Mouse (Mus musculus): ENCODE results near the gene Dgkz. TPM values are rescaled to one million over a fixed set of nuclear protein-coding genes. Genes with fewer than 3 reads are reported as not detected.

Dgkz gene
- polyA plus RNA-seq (2016; fragmentation: Nextera tagmentation; extraction: Ambion mirVana) = 30.9 and 31.9 TPM in 2 replicates

DNA sequence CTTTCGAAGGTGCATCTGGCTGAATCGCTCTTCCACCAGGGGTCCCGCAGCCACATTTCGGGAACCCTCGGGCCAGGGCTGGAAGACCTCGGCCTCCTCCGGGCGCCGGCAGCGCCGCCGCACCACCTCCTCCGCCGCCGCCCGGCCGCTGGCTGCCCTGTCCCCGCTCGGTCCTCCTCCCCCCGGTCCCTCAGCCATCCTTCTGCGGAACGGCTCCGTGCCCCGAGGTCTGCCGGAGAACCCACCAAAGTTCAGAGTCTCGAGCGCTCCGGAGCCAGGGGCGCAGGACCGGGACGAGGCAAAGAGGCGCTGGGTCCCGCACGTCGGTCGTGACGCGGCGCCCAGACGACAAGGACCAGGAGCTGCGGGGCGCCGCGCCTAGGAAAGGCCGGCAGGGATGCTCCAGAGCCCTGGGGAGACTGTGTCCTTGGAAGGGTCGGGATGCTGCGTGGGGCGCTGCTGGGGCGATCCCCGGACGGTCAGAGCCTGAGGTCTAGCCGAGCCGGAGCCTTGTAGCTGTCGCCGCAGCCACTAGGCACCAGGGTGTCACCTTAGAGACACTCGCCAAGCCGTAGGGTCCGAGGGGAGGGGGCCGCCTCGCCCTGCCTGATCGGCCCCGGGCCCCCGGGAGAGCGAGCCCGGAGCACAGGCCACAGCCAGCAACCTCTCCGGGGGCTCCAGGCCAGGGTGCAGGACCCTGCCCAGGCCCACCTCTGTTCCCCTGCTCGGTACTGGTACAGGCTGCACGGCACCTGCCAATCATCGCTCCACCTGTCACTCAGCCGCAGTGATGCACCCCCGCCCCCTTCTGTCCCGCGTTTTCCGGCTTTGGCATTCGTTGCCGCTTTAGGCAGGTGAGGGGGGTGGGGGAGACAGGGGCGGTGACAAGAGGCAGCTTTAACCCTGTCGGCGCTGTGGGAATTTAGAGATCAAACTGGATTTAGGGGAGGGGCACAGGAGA is at the start of gene Dgkz:
Gene Dgkz (minus strand): TSS at position 284 of the 961 bp plus-strand sequence.
- no peak within 1 kb of the TSS for H3K27ac ChIP-seq
- peak within 1 kb of the TSS; percentile 62 for H3K4me2 ChIP-seq (replicated peaks)
- H3K9me3 ChIP-seq (replicated peaks) = no peaks in the 10 kb centered on the region
- peak within 1 kb of the TSS; percentile 32 for H3K9ac ChIP-seq
- 1% methylated on average over 75 of the region's 79 CpGs for WGBS
- H3K27me3 ChIP-seq = peaks cover 77% of the 10 kb centered on the region
- peaks cover 47% of the 10 kb centered on the region for H3K4me1 ChIP-seq
- peak within 1 kb of the TSS; percentile 38 for H3K4me3 ChIP-seq
- ATAC-seq (ENCODE audit: low FRiP score) = peak; percentile 20; the same call in 1 of the 2 replicates
- no peaks in the 10 kb centered on the region for H3K36me3 ChIP-seq

DNA sequence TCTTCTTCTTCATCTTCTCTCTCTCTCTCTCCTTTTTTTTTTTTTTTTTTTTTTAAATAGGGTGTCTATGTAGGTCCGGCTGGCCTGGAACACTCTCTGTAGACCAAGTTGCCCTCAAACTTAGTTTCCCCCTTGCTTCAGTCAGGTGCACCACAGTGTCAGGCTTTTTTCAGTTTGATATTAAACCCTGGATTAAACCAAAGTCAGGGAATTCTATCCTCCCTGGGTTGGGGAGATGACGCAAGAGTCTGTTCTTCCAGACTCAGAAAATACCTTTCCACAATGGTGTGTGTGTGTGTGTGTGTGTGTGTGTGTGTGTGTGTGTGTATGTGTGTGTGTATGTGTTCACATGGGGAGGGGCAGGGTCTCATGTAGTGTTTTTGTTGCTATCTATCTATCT is 49.5 kb upstream of the Dgkz start:
- no peak for ATAC-seq (ENCODE audit: low FRiP score)
- no peak overlapping the region for H3K4me3 ChIP-seq
- H3K9me3 ChIP-seq (replicated peaks) = no peaks in the 10 kb centered on the region
- no peak overlapping the region for H3K9ac ChIP-seq
- no peak overlapping the region for H3K4me2 ChIP-seq (replicated peaks)
- 91% methylated on average over 2 of the region's 2 CpGs for WGBS
- no peaks in the 10 kb centered on the region for H3K36me3 ChIP-seq
- H3K4me1 ChIP-seq = peaks cover 6% of the 10 kb centered on the region; the same call in 1 of the 2 replicates
- no peak overlapping the region for H3K27ac ChIP-seq
- peaks cover 45% of the 10 kb centered on the region for H3K27me3 ChIP-seq

DNA sequence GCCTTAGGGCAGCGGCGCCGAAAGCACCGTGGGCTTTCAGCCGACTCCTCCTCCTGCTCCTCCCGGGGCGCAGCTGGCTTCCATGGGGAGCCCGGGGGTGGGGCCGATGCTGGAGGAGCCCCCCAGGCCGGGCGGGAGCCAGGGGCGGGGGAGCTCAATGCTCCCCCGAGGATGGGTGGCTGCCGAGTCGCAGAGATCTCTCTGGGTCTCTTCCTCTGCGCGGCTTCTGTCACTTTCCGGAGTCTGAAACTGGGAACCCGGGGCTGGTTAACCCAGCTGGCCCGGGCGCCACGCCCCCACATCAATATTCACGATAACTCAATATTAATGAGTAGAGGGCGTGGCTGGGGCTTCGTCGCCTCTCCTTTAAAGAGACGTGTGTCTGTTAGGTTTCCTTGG is 48.6 kb upstream of the Dgkz start, which contains the start of gene Creb3l1:
Gene Creb3l1 (minus strand): TSS at position 229 of the 399 bp plus-strand sequence.
- no peaks in the 10 kb centered on the region for H3K9me3 ChIP-seq (replicated peaks)
- no peak within 1 kb of the TSS; the same call in 1 of the 2 replicates for H3K27ac ChIP-seq
- peaks cover 6% of the 10 kb centered on the region; the same call in 1 of the 2 replicates for H3K4me1 ChIP-seq
- ATAC-seq (ENCODE audit: low FRiP score) = peak; percentile 65
- H3K27me3 ChIP-seq = peaks cover 45% of the 10 kb centered on the region
- peak within 1 kb of the TSS; percentile 70 for H3K9ac ChIP-seq
- no peaks in the 10 kb centered on the region for H3K36me3 ChIP-seq
- 1% methylated on average over 15 of the region's 27 CpGs for WGBS
- H3K4me3 ChIP-seq = peak within 1 kb of the TSS; percentile 65
- H3K4me2 ChIP-seq (replicated peaks) = peak within 1 kb of the TSS; percentile 99

DNA sequence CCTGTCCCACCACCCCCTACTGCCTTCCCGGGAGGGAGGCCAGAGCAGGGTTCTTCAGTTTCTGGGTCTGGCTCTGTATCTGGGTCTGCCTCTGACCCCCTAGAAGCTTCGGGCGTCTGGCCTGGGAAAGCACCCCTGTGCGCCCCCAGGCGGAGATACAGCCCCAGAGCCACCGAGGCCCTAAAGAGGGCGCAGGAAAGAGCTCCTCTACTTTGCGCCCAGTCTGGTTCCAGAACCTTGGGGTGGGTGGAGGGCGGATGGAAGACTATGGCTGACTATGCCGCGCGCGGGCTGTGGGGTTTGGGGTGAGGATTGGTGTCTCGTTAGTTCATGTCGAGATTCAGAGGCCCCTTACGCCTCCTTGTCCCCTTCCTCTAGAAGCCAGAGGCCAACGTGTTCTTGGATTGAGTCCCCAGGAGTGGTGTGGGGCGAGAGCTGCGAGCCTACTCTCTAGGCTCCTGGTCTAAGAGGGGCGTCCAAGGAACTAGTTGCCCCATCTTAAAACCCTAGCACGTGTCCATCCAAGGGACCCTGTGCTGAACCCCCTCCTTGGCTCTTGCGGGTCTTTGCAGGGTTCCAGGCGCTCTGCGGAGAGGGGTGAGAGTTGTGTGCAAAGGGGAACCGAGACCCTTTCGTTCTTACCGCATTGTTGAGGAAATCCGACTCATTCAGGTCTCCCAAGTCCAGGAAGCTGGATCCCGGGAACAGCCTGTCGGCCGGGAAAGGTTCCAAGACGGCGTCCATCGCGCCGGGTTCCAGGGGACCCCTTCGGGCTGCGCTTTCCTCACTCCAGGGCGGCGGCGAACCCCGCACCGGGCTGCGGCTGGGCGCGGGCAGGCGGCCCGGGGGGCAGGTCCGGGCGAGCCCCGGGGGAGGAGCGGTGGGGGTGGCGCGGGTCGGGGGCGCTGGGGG is 48.0 kb upstream of the Dgkz start:
- whole genome bisulfite sequencing = 4% methylated on average over 41 of the region's 56 CpGs
- no peak overlapping the region for H3K27ac ChIP-seq
- H3K27me3 ChIP-seq = peaks cover 45% of the 10 kb centered on the region
- H3K36me3 ChIP-seq = no peaks in the 10 kb centered on the region
- H3K4me3 ChIP-seq = peak overlapping the region; percentile 65
- peak; percentile 29 for ATAC-seq (ENCODE audit: low FRiP score)
- peak overlapping the region; percentile 99 for H3K4me2 ChIP-seq (replicated peaks)
- peak overlapping the region; percentile 70 for H3K9ac ChIP-seq
- no peaks in the 10 kb centered on the region for H3K9me3 ChIP-seq (replicated peaks)
- H3K4me1 ChIP-seq = peaks cover 6% of the 10 kb centered on the region; the same call in 1 of the 2 replicates

DNA sequence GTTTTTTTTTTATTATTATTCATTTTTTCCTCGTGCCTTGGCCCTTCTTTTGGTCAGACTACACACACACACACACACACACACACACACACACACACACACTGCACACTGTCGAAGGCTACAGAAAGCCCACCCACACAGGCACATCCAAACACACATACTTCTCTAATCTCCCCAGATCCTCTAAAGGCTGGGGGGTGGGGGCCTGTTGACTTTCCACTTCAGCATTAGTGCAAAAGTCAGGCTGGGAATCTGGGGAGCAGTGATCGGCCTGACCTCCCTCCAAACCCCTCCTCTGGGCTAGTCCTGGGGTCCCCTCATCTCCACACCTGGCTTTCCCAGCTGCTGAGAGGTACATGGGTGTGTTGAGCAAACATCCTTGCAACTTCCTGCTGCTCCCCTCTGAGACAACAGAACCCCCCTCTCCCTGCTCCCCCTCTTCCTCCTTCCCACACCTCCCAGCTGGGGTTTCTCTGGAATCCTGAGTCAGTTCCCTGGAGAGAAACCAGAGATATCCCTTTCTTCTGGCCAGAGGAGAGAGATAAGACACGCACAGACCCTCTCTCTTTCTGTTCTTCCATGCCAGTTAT is 45.1 kb upstream of the Dgkz start:
- H3K27me3 ChIP-seq = peaks cover 41% of the 10 kb centered on the region
- 57% methylated on average over 4 of the region's 4 CpGs for WGBS

DNA sequence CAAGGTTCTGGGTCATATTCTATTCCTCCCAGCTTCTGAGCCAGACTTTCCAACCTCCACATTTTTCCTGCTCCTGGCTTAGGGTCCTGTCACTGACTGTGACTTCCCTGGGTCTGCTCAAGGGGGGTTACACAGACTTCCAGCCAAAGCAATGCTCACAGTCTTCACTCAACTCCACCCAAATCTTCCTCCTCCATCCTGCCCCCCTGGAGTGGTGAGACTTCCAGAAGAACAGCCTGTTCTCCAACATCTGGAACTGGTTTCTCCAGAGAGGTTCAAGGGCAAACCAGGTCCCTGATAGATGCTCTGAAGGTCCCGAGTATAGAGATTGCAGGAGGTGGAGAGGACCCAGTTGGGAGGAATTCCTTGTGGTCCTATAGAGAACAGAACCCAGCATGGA is 41.8 kb upstream of the Dgkz start:
- no peak for ATAC-seq (ENCODE audit: low FRiP score)
- H3K4me1 ChIP-seq = peaks cover 16% of the 10 kb centered on the region; the same call in 1 of the 2 replicates
- 62% methylated on average over 1 of the region's 1 CpGs for WGBS
- H3K4me2 ChIP-seq (replicated peaks) = no peak overlapping the region
- H3K9me3 ChIP-seq (replicated peaks) = no peaks in the 10 kb centered on the region
- peaks cover 16% of the 10 kb centered on the region for H3K27me3 ChIP-seq
- H3K27ac ChIP-seq = no peak overlapping the region
- H3K4me3 ChIP-seq = no peak overlapping the region
- H3K9ac ChIP-seq = no peak overlapping the region
- H3K36me3 ChIP-seq = no peaks in the 10 kb centered on the region

More for the DNA sequence above, 45.1 kb upstream of the Dgkz start:
- H3K9me3 ChIP-seq (replicated peaks) = no peaks in the 10 kb centered on the region
- no peaks in the 10 kb centered on the region for H3K36me3 ChIP-seq
- ATAC-seq (ENCODE audit: low FRiP score) = no peak
- no peak overlapping the region for H3K4me3 ChIP-seq
- no peak overlapping the region for H3K27ac ChIP-seq
- H3K4me2 ChIP-seq (replicated peaks) = no peak overlapping the region
- no peak overlapping the region for H3K9ac ChIP-seq
- peaks cover 14% of the 10 kb centered on the region; the same call in 1 of the 2 replicates for H3K4me1 ChIP-seq

DNA sequence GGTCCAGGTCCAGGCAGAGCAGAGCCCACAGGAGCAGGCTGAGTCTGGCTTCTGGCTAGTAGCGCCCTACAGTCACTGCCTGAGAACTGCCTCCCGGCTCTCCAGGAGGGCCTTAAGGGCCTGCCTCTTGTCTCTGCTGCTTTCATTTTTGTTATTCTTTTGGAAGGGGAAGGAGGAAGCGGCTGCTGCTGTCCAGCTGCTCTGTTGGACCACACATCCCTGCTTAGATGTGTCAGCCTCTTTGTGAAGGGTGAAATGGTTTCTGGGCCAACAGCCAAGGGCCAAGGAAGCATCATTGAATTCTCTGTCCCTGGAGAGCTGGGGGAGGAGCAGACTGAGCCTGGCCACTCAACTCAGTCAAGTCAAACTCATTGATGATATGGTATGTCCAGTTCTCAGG is 41.3 kb upstream of the Dgkz start:
- H3K9me3 ChIP-seq (replicated peaks) = no peaks in the 10 kb centered on the region
- ATAC-seq (ENCODE audit: low FRiP score) = no peak
- H3K4me1 ChIP-seq = peaks cover 16% of the 10 kb centered on the region; the same call in 1 of the 2 replicates
- no peak overlapping the region for H3K9ac ChIP-seq
- H3K27ac ChIP-seq = no peak overlapping the region
- peaks cover 11% of the 10 kb centered on the region for H3K27me3 ChIP-seq
- WGBS = 36% methylated on average over 3 of the region's 3 CpGs
- H3K4me3 ChIP-seq = no peak overlapping the region
- no peak overlapping the region for H3K4me2 ChIP-seq (replicated peaks)
- H3K36me3 ChIP-seq = no peaks in the 10 kb centered on the region

DNA sequence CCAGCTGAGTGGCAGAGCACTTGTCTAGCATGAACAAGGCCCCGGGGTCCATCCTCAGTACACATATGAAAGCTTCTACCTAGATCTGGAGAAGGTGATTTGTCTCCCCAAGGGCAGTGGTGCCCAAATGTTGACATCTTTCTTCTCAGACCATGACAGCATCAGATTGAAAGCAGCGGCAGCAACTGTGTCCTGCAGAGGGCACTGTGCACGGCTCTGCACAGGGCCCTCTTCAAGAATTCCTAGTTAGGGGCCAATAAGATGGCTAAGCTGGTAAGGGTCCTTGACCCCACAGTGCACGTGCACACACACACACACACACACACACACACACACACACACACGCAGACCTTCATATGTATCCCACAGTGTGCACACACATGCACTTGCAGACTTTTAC is 39.2 kb upstream of the Dgkz start:
- H3K9me3 ChIP-seq (replicated peaks) = no peaks in the 10 kb centered on the region
- H3K27ac ChIP-seq = no peak overlapping the region
- no peak for ATAC-seq (ENCODE audit: low FRiP score)
- no peak overlapping the region for H3K4me3 ChIP-seq
- H3K4me1 ChIP-seq = peaks cover 16% of the 10 kb centered on the region; the same call in 1 of the 2 replicates
- no peak overlapping the region for H3K4me2 ChIP-seq (replicated peaks)
- no peaks in the 10 kb centered on the region for H3K36me3 ChIP-seq
- 89% methylated on average over 5 of the region's 5 CpGs for WGBS
- no peak overlapping the region for H3K9ac ChIP-seq
- peaks cover 6% of the 10 kb centered on the region for H3K27me3 ChIP-seq

DNA sequence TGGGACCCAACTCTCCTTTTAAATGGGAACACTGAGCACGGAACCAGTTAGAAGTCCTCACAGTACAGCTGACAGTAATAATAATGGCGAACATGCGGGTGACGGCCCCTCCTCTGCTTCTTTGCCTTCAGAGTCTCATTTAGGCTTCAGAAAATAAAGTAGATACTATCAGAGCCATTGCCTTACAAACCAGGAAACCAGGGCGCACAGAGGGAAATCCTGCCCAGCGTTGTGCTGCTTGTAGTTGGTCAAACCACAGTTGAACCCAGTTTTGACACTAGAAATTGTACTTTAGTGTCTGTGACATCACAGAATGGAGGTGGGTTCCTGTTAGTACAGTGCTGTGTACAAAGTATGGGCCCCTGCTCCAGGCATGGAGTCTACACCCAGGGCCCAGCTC is 38.6 kb upstream of the Dgkz start:
- 81% methylated on average over 6 of the region's 6 CpGs for WGBS
- Histone ChIP-seq H3K4me3 (no peak overlapping the region), H3K27ac (no peak overlapping the region), H3K9me3 (replicated peaks) (no peaks in the 10 kb centered on the region), H3K9ac (no peak overlapping the region), H3K27me3 (peaks cover 6% of the 10 kb centered on the region), H3K36me3 (no peaks in the 10 kb centered on the region), H3K4me2 (replicated peaks) (no peak overlapping the region), H3K4me1 (peaks cover 16% of the 10 kb centered on the region; the same call in 1 of the 2 replicates)
- ATAC-seq (ENCODE audit: low FRiP score) = no peak

DNA sequence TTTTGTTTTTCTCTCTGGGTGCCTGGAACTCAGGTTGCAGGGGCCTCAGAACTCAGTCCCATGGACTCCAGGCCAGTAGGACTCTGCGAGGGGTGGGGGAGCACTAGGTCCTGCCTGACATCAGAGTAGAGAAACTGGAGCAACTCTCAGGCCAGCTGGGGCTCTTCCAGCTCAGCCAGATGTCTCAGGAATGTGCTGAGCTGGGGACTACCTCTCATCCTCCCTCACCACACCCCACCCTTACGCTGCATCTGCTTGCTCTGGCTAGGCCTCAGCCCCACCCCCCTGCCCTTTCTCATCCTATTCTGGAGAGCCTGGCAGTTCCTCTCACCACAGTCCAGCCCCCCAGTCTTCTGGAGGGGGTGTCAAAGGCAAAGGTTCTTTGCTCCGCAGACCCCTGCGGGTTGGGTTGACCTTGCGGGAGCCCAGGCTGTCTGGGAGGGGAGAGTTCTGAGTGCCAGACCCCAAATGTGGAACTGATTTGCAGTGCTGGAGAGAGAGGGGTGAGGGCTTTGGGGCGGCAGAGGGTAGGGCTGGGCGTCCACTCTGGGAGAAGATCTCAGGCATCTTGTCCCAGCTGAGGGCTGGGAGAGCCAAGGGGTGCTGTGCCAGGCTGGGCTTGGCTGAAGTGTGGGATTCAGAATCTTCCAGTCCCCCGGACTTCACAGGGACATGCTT is 37.2 kb upstream of the Dgkz start:
- Histone ChIP-seq H3K9me3 (replicated peaks) (no peaks in the 10 kb centered on the region), H3K36me3 (no peaks in the 10 kb centered on the region), H3K4me3 (no peak overlapping the region), H3K27me3 (peaks cover 6% of the 10 kb centered on the region), H3K4me1 (peaks cover 23% of the 10 kb centered on the region), H3K9ac (no peak overlapping the region), H3K4me2 (replicated peaks) (no peak overlapping the region), H3K27ac (no peak overlapping the region)
- ATAC-seq (ENCODE audit: low FRiP score) = no peak
- WGBS = 43% methylated on average over 8 of the region's 8 CpGs
